Mouse (Mus musculus) heart, postnatal 0 days (tissue): Measurements from ENCODE around the gene Olfr96.

Source experiments
- CTCF ChIP-seq: IDR thresholded peaks from 2 replicates; pipeline ENCODE4 v1.5.1; 2016; ENCODE audit warnings: antibody characterized with exemption, control low read depth, low read depth
- EP300 ChIP-seq: IDR thresholded peaks from 2 replicates; pipeline ENCODE4 v1.6.1; 2016; ENCODE audit warnings: antibody characterized with exemption, low read depth

- no peak for TF ChIP-seq CTCF
- no peak for TF ChIP-seq EP300
Measured at GRCm38 (mm10) chr17:37203917-37204236, 16.1 kb upstream of the Olfr96 start.
